Mouse (Mus musculus): Measurements from ENCODE around the gene Kcnh2. TPM values are rescaled to one million over a fixed set of nuclear protein-coding genes. Genes with fewer than 3 reads are reported as not detected.

The Kcnh2 gene
- total RNA-seq, 2 experiments from 2014 or later: 0.12 TPM; not detected in 1

DNA sequence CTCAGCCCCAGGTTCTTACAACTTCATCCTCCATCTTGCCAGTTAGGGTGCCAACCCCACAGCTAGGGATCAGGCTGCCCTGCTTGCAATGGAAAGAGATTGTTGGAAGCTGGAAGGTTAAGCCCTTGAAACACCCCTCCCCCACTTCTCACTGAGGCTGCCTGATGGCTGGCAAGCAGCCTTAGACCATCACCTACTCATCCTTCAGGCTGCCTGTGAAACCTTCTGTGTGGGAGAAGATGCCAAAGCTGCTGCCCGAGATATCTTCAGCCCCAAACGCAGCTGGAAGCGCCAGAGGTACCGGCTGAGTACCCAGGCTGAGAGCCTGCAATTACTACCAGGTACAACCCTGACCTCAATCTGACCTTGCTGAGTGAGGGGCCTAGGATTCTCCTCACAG, 28.1 kb upstream of the Kcnh2 start:
- no peak for ATAC-seq (replicated peaks; ENCODE audit: poor library complexity)

- no peak for ATAC-seq (replicated peaks; ENCODE audit: poor library complexity)
Measured at GRCm38 (mm10) chr5:24378700-24379099, 27.3 kb upstream of the Kcnh2 start.

DNA sequence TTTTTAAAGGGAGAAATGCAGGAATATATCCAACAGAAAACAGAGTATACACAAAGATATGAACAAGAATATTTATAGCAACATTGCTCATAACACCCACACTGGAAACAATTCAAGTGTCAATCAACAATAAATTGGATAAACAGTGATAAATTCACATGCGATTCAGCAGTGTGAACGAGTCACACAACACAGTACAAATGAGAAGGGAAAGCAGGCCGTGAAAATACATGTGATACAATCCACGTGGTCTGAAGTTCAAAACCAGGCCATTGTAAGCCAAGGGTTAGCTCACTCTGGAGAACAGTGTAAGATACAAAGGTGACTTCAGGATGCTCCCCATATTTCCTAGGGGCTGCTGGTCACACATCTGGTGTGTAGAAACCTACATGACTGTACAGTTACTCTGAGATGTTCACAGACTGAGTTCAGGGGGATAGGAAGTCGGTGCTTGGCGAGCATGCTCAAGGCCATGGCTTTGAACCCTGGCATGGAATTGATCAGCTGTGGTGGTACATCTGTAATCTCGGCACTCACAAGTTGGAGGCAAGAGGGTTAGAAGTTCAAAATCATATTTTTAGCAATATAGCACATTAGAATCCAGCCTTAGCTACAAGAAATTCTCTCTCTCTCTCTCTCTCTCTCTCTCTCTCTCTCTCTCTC, 23.4 kb upstream of the Kcnh2 start:
- ATAC-seq (replicated peaks; ENCODE audit: poor library complexity): no peak

DNA sequence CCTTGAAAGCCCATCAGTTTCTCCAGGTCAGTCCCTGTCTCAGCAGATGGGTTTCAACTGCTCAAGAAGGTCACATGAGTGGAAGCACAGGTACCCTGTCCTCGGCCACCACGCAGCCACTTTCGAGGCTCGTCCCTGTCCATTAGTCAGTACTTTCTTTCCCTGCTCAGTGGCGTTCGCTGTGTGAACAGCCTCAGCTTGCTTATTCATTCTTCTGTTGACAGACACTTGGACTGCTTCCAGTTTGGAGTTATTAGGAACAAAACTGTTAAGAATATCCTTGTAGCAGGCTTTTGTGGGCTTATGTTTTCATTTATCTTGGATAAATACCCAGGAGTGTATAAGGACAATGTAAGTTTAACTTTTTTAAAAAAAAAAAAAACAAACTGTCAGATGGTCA, 22.8 kb upstream of the Kcnh2 start:
- no peak for ATAC-seq (replicated peaks; ENCODE audit: poor library complexity)

DNA sequence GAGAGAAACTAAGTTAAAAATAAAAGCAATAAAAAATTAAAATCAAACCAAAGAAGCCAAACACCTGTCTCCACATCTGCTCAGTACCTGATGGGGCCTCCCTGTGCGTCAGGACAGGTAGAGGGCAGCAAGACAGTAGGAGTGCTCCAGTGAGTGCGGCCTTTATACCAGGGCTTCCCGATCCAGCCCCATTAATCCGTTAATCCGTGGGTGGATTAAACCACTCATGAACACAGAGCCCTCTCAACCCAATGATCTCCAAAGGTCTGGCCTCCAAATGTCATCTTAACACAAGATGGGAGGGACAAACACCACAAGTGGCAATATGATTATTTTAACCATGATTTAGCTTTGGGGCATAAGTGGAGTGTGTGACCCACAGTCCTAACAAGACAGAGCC, 22.4 kb upstream of the Kcnh2 start:
- ATAC-seq (replicated peaks; ENCODE audit: poor library complexity): no peak

- ATAC-seq (replicated peaks; ENCODE audit: poor library complexity): no peak
Measured at GRCm38 (mm10) chr5:24369767-24370166, 18.4 kb upstream of the Kcnh2 start.

DNA sequence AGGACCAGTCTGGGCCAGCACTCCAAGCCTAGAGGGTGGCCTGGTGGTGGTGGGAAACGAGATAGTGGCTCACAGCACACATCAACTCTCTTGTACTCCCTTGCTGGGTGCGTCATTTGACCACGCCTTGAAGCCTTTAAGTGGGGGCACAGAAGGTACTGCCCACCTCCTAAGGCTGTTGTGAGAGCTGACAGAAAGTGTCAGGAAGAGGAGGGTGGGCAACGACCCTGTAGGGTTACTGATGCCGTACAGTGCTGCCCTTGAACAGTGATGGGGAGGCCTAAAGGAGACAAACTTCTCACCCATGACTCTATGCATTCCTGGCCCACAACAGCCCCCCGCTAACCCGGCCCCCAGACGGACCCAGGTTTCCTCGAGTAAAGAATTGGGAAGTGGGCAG, 15.0 kb upstream of the Kcnh2 start:
- no peak for ATAC-seq (replicated peaks; ENCODE audit: poor library complexity)

DNA sequence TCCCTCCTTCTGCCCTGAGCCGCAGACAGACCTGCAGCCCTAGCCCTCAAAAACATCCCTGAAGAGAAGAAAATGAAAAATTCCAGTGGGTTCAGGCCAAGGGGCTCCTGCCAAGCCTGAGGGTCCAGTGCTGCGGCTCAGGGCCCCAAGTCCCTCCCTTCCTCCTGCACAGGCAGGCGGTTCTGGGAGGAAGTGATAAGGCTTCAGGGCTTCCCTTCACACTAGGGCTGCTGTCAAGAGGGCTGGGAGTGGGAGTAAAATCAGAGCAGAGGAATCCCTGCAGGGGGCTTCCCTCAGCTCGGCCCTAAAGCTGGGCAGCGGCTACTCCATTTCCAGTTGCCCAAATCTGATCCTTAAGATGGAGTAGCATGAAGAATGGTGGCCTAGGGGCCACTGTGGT, 14.1 kb upstream of the Kcnh2 start:
- ATAC-seq (replicated peaks; ENCODE audit: poor library complexity): peak; percentile 45

DNA sequence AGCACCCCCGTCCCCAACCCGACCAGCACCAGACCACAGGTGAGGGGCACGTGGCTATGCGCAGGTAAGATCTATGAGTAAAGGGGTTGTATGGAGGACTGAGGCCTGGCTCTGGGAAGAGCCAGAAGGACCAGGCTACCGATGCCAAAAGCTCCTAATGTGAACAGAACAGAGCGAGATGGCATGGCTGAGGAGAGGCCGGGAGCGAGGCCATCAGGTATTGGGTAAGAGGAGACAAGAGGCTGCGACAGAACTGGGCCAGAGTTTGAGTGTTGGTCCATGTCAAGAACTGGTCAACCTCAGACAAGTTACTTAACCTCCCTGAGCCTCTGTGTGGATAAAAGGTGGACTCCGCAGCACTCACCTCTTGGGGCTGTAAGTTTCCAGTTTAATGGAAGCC, 13.6 kb upstream of the Kcnh2 start:
- no peak for ATAC-seq (replicated peaks; ENCODE audit: poor library complexity)

DNA sequence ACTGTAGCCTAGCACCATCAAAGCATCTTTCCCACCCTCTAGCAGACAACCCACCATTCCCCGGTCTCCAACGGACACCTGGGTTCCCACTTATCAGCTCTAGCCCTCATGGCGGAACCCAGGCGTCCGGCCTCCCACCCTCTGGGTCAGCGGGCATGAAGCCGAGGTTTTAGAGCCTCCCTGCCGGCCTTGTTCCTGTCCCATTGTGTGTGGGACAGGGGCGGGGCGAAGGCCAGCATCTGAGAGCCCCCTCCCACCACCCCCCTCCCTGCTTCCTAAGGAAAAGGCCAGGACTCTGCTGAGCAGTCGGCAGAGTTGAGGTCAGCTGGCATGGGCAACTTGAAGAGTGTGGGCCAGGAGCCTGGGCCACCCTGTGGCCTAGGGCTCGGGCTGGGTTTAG, 13.1 kb upstream of the Kcnh2 start, which contains the start of gene Nos3:
Gene Nos3, plus strand, starts transcription at position 303 of the 400 bp plus-strand sequence.
- no peak for ATAC-seq (replicated peaks; ENCODE audit: poor library complexity)

- no peak for ATAC-seq (replicated peaks; ENCODE audit: poor library complexity)
Measured at GRCm38 (mm10) chr5:24364061-24364460, 12.7 kb upstream of the Kcnh2 start.

GRCm38 (mm10) chr5:24363467-24363866, 12.1 kb upstream of the Kcnh2 start:
- no peak for ATAC-seq (replicated peaks; ENCODE audit: poor library complexity)

DNA sequence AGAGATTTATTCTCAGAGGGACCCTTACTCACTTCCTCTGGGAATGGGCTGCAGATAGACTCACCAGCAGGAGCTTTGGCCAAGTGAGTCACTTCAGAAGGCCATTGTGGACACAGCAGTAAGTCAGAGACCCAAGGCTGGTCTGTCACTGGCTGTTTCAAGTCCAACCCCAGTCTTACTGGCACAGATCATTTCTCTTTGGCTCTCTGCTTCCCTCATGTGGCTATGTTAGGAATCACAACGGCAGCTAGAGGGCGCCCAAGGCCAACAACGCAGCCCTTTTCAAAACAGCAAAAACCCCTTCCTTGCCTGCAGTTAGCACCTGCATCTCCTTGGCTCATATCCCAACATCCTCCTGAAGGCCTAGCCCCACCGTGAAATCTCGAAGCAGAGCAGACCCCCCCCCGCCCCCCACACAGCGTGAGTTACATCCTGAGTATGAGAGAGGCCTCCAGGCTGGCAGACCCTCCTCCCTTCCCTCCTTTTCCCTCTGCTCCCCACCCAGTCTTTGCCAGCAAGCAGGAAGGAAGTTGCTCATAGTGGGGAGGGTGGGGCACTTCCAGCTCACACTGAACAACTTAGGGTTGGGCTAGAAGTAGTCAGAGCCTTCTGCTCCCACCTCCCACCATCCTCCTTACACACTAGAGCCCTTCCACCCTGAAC, 9.5 kb upstream of the Kcnh2 start:
- ATAC-seq (replicated peaks; ENCODE audit: poor library complexity): peak; percentile 87

GRCm38 (mm10) chr5:24357461-24357860, 6.1 kb upstream of the Kcnh2 start:
- ATAC-seq (replicated peaks; ENCODE audit: poor library complexity): peak; percentile 95

- no peak for ATAC-seq (replicated peaks; ENCODE audit: poor library complexity)
Measured at GRCm38 (mm10) chr5:24356764-24357163, 5.4 kb upstream of the Kcnh2 start.

DNA sequence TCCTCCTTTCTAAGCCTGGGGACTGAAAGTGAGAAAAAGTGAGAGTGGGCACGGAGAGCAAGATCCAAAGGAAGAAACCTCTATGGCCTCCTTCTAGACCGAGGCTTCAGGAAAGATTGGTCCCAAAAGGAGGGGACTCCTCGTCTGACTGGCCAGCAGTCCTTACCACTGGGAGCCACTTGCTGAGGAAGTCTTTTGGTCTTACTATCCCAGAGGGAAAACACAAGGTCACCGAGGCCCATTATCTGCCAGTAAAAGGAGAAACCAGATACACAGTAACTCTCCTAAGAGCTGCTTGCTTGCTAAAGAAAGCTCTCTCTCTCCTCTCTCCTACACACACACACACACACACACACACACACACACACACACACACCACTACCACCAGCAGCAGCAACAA, 1.9 kb upstream of the Kcnh2 start:
- no peak for ATAC-seq (replicated peaks; ENCODE audit: poor library complexity)

DNA sequence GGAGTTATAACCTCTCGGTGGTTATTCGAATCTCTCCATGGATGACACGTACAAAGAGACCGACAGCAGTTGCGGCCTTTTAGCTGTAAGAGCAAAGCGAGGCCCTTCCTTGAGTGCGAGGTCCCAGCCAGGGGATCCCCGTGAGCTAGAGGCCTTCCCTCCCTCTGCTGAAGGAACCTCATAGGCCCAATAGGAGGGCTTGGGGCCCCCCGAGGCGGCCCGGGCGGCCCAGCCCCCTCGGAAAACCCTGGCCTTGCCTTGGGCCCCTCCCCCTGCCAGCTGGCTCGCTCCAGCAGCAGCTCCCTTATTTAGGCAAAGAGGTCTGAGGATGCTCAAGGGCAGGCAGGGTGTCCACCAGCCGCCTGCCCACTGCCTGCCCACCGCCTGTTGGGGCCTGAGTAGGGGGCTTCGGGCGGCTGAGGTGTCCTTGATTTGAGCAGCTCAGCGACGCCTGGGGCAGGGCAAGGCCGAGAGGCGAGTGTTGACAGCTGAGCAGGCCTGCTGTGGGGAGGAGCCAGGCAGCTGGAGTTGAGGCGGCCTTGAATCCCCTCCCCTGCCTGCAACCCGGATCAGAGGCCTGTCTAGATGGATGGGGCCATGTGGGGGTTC, 951 bp upstream of the Kcnh2 start:
- ATAC-seq (replicated peaks; ENCODE audit: poor library complexity): no peak

- ATAC-seq (replicated peaks; ENCODE audit: poor library complexity): peak; percentile 59
Measured at GRCm38 (mm10) chr5:24351701-24352171, 332 bp upstream of the Kcnh2 start.

DNA sequence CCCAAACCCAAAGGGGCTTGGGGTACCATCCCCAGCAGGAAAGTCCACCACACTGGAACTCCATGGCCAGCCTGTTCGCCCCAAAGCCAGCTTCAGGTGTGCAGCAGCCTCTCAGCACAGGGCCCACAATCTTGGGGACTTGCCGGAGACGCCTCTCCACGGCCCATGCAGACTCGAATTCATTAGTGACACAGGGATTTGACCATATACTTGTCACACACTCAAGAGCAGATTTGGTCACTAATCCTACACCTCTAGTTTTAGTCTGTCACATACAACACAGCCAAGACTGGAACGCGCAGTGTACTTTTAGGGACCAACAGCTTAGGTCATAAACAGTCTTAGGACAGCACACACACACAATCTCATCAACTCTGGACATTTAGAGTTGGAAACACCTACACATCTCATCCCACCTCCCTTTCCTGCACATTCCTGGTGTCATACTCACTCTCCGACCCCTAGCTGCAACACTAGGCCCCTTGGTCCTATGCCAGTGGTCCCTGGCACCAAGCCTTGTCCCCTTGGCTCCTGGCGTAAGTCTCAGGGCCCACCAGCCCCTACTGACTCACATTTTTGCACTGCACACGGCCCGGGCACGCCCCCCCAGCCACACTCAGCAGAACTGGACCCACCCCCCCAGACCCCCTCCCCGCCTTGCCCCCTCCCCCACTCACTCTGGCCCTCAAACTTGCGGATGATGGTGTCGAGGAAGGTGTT, 713 bp downstream of the Kcnh2 start:
- no peak for ATAC-seq (replicated peaks; ENCODE audit: poor library complexity)

DNA sequence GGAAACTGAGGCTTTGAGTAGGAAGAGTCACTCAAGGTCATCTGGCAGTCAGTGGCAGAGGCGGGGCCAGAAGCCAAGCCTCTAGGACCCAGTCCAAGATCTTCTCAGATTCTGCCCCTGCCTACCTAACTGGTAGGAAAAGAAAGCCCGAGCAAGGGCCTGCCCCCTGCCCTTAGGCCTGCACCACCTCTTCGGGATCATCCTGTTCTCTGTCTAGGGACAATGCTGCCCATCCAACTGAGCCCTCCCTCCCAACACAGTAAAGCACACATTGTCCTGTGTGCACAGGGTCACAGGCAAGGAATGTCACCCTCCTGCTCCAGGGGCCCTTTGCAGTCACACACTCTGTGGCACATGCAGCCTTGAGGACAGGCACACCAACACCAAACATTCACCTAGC, 1.3 kb downstream of the Kcnh2 start:
- no peak for ATAC-seq (replicated peaks; ENCODE audit: poor library complexity)

GRCm38 (mm10) chr5:24348546-24348945, 2.9 kb downstream of the Kcnh2 start:
- no peak for ATAC-seq (replicated peaks; ENCODE audit: poor library complexity)

GRCm38 (mm10) chr5:24348128-24348527, 3.3 kb downstream of the Kcnh2 start:
- ATAC-seq (replicated peaks; ENCODE audit: poor library complexity): peak; percentile 69

Measured in megakaryocyte progenitor cell, adult 5-6 weeks (primary cell).